Mouse (Mus musculus) intestine, embryonic 14.5 days (tissue): ENCODE measurements at regions not wholly inside any gene's neighbourhood (a gene's known extent, or its start where the extent isn't known, plus 50 kb on each side); places are given as distances from the start of the nearest gene placed in this dataset.

Experiments used
- ATAC-seq: fragments of 200-750 bp; cut with Nextera tagmentation; replicated peaks from 2 replicates; pipeline ENCODE4 v1.8.0; 2017; ENCODE audit warnings: low read depth, moderate number of reproducible peaks, moderate TSS enrichment, moderate library complexity; ENCODE audit not compliant: low FRiP score, low TSS enrichment
- DNase-seq: peaks from one replicate; pipeline ENCODE4 v3.0.0-alpha.2; 2018; ENCODE audit warnings: low spot score
- H3K27ac ChIP-seq: fragments of 300-500 bp; sonication (generic); 2 replicates; pipeline ENCODE4 v1.5.1; 2014; ENCODE audit warnings: low read depth, mild to moderate bottlenecking, control low read depth
- H3K27me3 ChIP-seq: fragments of 300-500 bp; sonication (generic); replicated peaks from 2 replicates; pipeline ENCODE4 v1.6.1; 2014; ENCODE audit warnings: low read length, control low read depth; ENCODE audit not compliant: control insufficient read depth, insufficient read depth
- H3K36me3 ChIP-seq: fragments of 300-500 bp; sonication (generic); 2 replicates; pipeline ENCODE4 v1.6.1; 2014; ENCODE audit warnings: low read length, control low read depth; ENCODE audit not compliant: control insufficient read depth, insufficient read depth
- H3K4me1 ChIP-seq: fragments of 300-500 bp; sonication (generic); replicated peaks from 2 replicates; pipeline ENCODE4 v1.6.1; 2014; ENCODE audit warnings: low read length, control low read depth, mixed read lengths; ENCODE audit not compliant: control insufficient read depth, insufficient read depth
- H3K4me2 ChIP-seq: fragments of 300-500 bp; sonication (generic); 2 replicates; pipeline ENCODE4 v1.6.1; 2014; ENCODE audit warnings: low read length
- H3K4me3 ChIP-seq: fragments of 300-500 bp; sonication (generic); 2 replicates; pipeline ENCODE4 v1.5.1; 2014; ENCODE audit warnings: low read depth, low read length, control low read depth, mixed read lengths
- H3K9ac ChIP-seq: fragments of 300-500 bp; sonication (generic); 2 replicates; pipeline ENCODE4 v1.6.1; 2014; ENCODE audit warnings: mild to moderate bottlenecking, low read length
- H3K9me3 ChIP-seq: fragments of 300-500 bp; sonication (generic); 2 replicates; pipeline ENCODE4 v1.6.1; 2016; ENCODE audit warnings: low read length, control low read depth; ENCODE audit not compliant: control insufficient read depth
- WGBS: fragments of 180-500 bp; shearing (Covaris S2); extraction: QIAGEN DNeasy Blood & Tissue Kit; methylation state at CpG from one replicate; pipeline ENCODE4 v1.1.7; 2014; 5-methylcytosine and 5-hydroxymethylcytosine counted together

- no peaks in the 10 kb centered on the region for H3K27me3 ChIP-seq
- 73% methylated on average over 2 of the region's 2 CpGs for WGBS
- no peak for ATAC-seq
- H3K4me1 ChIP-seq = no peaks in the 10 kb centered on the region
- no peak overlapping the region for H3K9ac ChIP-seq
- no peak for DNase-seq
- no peak overlapping the region for H3K4me3 ChIP-seq
- H3K4me2 ChIP-seq = no peak overlapping the region
- no peaks in the 10 kb centered on the region for H3K36me3 ChIP-seq
- no peak overlapping the region for H3K27ac ChIP-seq
- H3K9me3 ChIP-seq = no peaks in the 10 kb centered on the region
Observed at GRCm38 (mm10) chr16:78015401-78015800, 285.9 kb upstream of the Cxadr start.

- DNase-seq (no peak), ATAC-seq (no peak)
- Histone ChIP-seq H3K4me1 (no peaks in the 10 kb centered on the region), H3K27me3 (no peaks in the 10 kb centered on the region), H3K36me3 (no peaks in the 10 kb centered on the region), H3K9me3 (no peaks in the 10 kb centered on the region), H3K9ac (no peak overlapping the region), H3K4me3 (no peak overlapping the region), H3K27ac (no peak overlapping the region), H3K4me2 (no peak overlapping the region)
- WGBS = 88% methylated on average over 5 of the region's 5 CpGs
Observed at GRCm38 (mm10) chr16:78013049-78013819, 288.1 kb upstream of the Cxadr start.

DNA sequence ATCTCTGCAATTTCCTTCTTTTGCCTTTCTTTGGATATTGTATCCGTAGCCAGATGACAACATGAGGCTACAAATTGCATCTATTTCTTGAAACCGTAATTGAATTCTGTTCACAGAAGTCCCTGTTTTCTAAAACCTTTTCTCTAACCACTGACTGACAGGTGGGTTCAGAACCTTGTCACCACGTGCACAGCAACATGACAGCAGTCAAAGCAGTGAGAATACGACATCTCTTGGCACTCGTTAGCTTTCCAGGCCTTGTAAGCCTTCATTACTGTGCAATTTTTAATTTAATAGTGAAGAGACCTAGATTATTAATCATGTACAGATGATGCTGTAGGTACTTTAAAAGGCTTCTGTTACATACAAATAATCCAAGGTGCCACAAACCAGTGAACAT is 297.3 kb upstream of the Cxadr start:
- Histone ChIP-seq H3K4me3 (no peak overlapping the region), H3K9me3 (no peaks in the 10 kb centered on the region), H3K27ac (no peak overlapping the region), H3K4me2 (no peak overlapping the region), H3K9ac (no peak overlapping the region), H3K36me3 (no peaks in the 10 kb centered on the region), H3K27me3 (no peaks in the 10 kb centered on the region), H3K4me1 (no peaks in the 10 kb centered on the region)
- ATAC-seq (no peak), DNase-seq (no peak)
- WGBS = 83% methylated on average over 5 of the region's 5 CpGs

- no peak overlapping the region for H3K4me3 ChIP-seq
- 77% methylated on average over 4 of the region's 4 CpGs for WGBS
Observed at GRCm38 (mm10) chr16:77992986-77993385, 308.3 kb upstream of the Cxadr start.

GRCm38 (mm10) chr16:77989791-77990325 is 311.4 kb upstream of the Cxadr start:
- 81% methylated on average over 4 of the region's 4 CpGs for WGBS
- Histone ChIP-seq H3K9me3 (no peaks in the 10 kb centered on the region), H3K4me2 (no peak overlapping the region), H3K27ac (no peak overlapping the region), H3K36me3 (no peaks in the 10 kb centered on the region), H3K9ac (no peak overlapping the region), H3K27me3 (no peaks in the 10 kb centered on the region), H3K4me3 (no peak overlapping the region), H3K4me1 (no peaks in the 10 kb centered on the region)
- no peak for DNase-seq
- no peak for ATAC-seq

More at GRCm38 (mm10) chr16:77992986-77993385, 308.3 kb upstream of the Cxadr start:
- Histone ChIP-seq H3K4me1 (no peaks in the 10 kb centered on the region), H3K9ac (no peak overlapping the region), H3K4me2 (no peak overlapping the region), H3K9me3 (no peaks in the 10 kb centered on the region), H3K27me3 (no peaks in the 10 kb centered on the region), H3K36me3 (no peaks in the 10 kb centered on the region), H3K27ac (no peak overlapping the region)
- ATAC-seq (no peak), DNase-seq (no peak)

DNA sequence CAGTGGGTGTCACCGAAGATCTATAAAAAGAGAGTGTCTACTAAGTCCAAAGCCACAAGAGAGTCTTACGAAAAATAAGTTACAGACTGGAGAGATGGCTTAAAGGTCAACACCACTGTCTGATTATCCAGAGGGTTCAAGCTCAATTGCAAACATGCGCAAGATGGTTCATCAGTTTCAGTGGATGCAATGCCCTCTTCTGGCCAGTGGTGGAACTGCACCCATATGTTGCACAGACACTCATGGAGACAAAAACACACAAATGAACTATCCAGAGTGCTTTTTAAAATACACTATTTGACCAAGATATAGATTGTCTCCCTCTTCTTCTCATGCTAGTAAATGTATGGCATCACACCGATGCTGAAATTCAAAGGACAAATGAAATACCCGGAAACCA is 312.1 kb upstream of the Cxadr start:
- no peak overlapping the region for H3K27ac ChIP-seq
- H3K4me2 ChIP-seq = no peak overlapping the region
- H3K9me3 ChIP-seq = no peaks in the 10 kb centered on the region
- no peaks in the 10 kb centered on the region for H3K36me3 ChIP-seq
- no peak overlapping the region for H3K4me3 ChIP-seq
- no peak overlapping the region for H3K9ac ChIP-seq
- H3K27me3 ChIP-seq = no peaks in the 10 kb centered on the region
- no peak for ATAC-seq
- WGBS = 96% methylated on average over 5 of the region's 5 CpGs
- no peaks in the 10 kb centered on the region for H3K4me1 ChIP-seq
- no peak for DNase-seq

DNA sequence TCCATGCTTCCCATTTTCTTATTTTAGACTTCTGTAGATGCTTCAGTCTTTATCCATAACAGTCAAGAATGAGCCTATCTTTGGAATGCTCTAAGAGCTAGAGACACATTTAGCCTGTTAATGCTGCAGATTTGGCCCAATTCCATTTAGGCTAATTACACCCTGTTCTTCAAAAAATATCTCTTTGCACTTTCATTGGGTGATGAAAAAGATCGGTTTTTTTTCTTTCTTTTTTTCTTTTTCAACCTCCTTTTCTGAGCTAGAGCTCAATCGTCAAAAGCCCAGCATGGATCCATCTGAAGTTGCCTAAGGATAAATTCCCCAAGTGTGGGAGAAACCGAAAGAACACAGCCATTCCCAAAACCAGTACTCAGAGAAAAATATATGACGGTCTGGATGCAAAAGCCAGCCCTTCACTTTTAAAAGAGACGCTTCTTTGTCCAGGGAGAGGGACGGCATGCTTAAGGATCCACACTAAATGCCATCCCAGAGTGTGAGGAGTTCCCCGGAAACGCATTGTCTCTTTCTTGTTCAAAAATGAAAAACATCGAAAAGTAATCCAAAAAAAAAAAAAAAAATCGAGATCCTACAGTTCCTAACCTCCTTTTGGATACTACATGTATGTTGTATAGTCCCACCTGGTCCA is 314.3 kb upstream of the Cxadr start:
- Histone ChIP-seq H3K27me3 (no peaks in the 10 kb centered on the region), H3K9me3 (no peaks in the 10 kb centered on the region), H3K4me1 (no peaks in the 10 kb centered on the region), H3K27ac (no peak overlapping the region), H3K36me3 (no peaks in the 10 kb centered on the region), H3K4me2 (no peak overlapping the region), H3K4me3 (no peak overlapping the region), H3K9ac (no peak overlapping the region)
- WGBS = 81% methylated on average over 10 of the region's 10 CpGs
- no peak for DNase-seq
- no peak for ATAC-seq

GRCm38 (mm10) chr16:77948785-77949184 is 346.9 kb upstream of the Gm11146 start:
- no peak overlapping the region for H3K4me3 ChIP-seq
- H3K4me2 ChIP-seq = no peak overlapping the region
- no peak overlapping the region for H3K27ac ChIP-seq
- H3K4me1 ChIP-seq = no peaks in the 10 kb centered on the region
- ATAC-seq (no peak), DNase-seq (no peak)
- no peaks in the 10 kb centered on the region for H3K9me3 ChIP-seq
- no peaks in the 10 kb centered on the region for H3K36me3 ChIP-seq
- WGBS = 84% methylated on average over 1 of the region's 1 CpGs
- H3K9ac ChIP-seq = no peak overlapping the region
- H3K27me3 ChIP-seq = no peaks in the 10 kb centered on the region

GRCm38 (mm10) chr16:77945442-77945841 is 343.5 kb upstream of the Gm11146 start:
- Histone ChIP-seq H3K9ac (no peak overlapping the region), H3K4me3 (no peak overlapping the region), H3K4me2 (no peak overlapping the region), H3K4me1 (no peaks in the 10 kb centered on the region), H3K27ac (no peak overlapping the region), H3K36me3 (no peaks in the 10 kb centered on the region), H3K9me3 (no peaks in the 10 kb centered on the region), H3K27me3 (no peaks in the 10 kb centered on the region)
- DNase-seq = no peak
- 60% methylated on average over 2 of the region's 2 CpGs for WGBS
- ATAC-seq = no peak
